Mouse (Mus musculus): Measurements from ENCODE around the gene Adk.

GRCm38 (mm10) chr14:21237051-21237450 lies 184.7 kb downstream of the Adk start:
- no peak for TF ChIP-seq HCFC1 (IDR thresholded peaks at IDR 0.05; ENCODE audit: borderline replicate concordance, insufficient read depth, low read length)
- no peak for TF ChIP-seq MAFK (IDR thresholded peaks at IDR 0.05; ENCODE audit: insufficient read depth, low read depth, low read length)
- TF ChIP-seq ZC3H11A (IDR thresholded peaks at IDR 0.05; ENCODE audit: borderline replicate concordance, low read depth, low read length) = no peak
